Mouse (Mus musculus): Measurements from ENCODE around the gene Znhit3. TPM values are rescaled to one million over a fixed set of nuclear protein-coding genes. Genes with fewer than 3 reads are reported as not detected.

Znhit3 gene
- 37.7 and 39.7 TPM in 2 replicates for polyA plus RNA-seq (2012; rRNA removed)

GRCm38 (mm10) chr11:84916053-84916702 is at the start of gene Znhit3:
TSS of gene Znhit3 (minus strand) at chr11:84916366.

GRCm38 (mm10) chr11:84957591-84958270 is 41.6 kb upstream of the Znhit3 start, which contains the start of gene Car4:
TSS of gene Car4 (plus strand) at chr11:84957786.

GRCm38 (mm10) chr11:84879772-84880464 is 36.2 kb downstream of the Znhit3 start, which contains the start of the genes Myo19 and Pigw:
TSS of gene Myo19 (plus strand) at chr11:84880148.
TSS of gene Pigw (minus strand) at chr11:84880285.

GRCm38 (mm10) chr11:84870337-84871043 is 45.7 kb downstream of the Znhit3 start, which contains the start of gene Ggnbp2:
TSS of gene Ggnbp2 (minus strand) at chr11:84870817.

Other genes starting within 250 kb of the Znhit3 start
- gene Mrm1, start 96.9 kb downstream of the Znhit3 start, polyA plus RNA-seq (2012; rRNA removed), result 11.3 and 20.3 TPM in 2 replicates
- gene Dhrs11, start 87.4 kb downstream of the Znhit3 start, polyA plus RNA-seq (2012; rRNA removed), result 8.3 and 13.1 TPM in 2 replicates
- 128 and 130 TPM in 2 replicates for gene Ggnbp2, start 45.5 kb downstream of the Znhit3 start, polyA plus RNA-seq (2012; rRNA removed)
- gene Myo19, start 36.2 kb downstream of the Znhit3 start, polyA plus RNA-seq (2012; rRNA removed), result 22.3 and 24.0 TPM in 2 replicates
- gene Pigw, start 36.1 kb downstream of the Znhit3 start, polyA plus RNA-seq (2012; rRNA removed), result 5.7 TPM in 2 replicates
- 1.7 and 1.9 TPM in 2 replicates for gene Car4, start 41.4 kb upstream of the Znhit3 start, polyA plus RNA-seq (2012; rRNA removed)
- 26.2 and 27.4 TPM in 2 replicates for gene Usp32, start 223.8 kb upstream of the Znhit3 start, polyA plus RNA-seq (2012; rRNA removed)

All from central nervous system, embryonic 14 days (tissue).